Mouse (Mus musculus): ENCODE data around the gene S100g. TPM values are rescaled to one million over a fixed set of nuclear protein-coding genes. Genes with fewer than 3 reads are reported as not detected.

S100g gene
- polyA plus RNA-seq (2015; fragmentation: Nextera tagmentation; extraction: Ambion mirVana), result 0.77 TPM in 1 of 2 replicates, not detected in the other

- Histone ChIP-seq H3K27me3 (peaks cover 18% of the 10 kb centered on the region; the same call in 1 of the 2 replicates), H3K4me3 (no peak within 1 kb of the TSS), H3K4me2 (no peak within 1 kb of the TSS), H3K27ac (replicated peaks) (no peak within 1 kb of the TSS), H3K9me3 (no peaks in the 10 kb centered on the region), H3K36me3 (no peaks in the 10 kb centered on the region), H3K9ac (no peak within 1 kb of the TSS), H3K4me1 (replicated peaks) (no peaks in the 10 kb centered on the region)
- no peak for ATAC-seq (ENCODE audit: low read depth)
- WGBS, result 26% methylated on average over 3 of the region's 3 CpGs
Measured at GRCm38 (mm10) chrX:162964383-162964782, at the start of gene S100g. S100g (minus strand) TSS chrX:162964599.

- Histone ChIP-seq H3K4me2 (no peak overlapping the region), H3K27ac (replicated peaks) (no peak overlapping the region), H3K9me3 (no peaks in the 10 kb centered on the region), H3K4me3 (no peak overlapping the region), H3K36me3 (0 out of 2 replicates have a peak, but pooled peaks cover 6% of the 10 kb centered on the region), H3K9ac (no peak overlapping the region), H3K27me3 (no peaks in the 10 kb centered on the region; the same call in 1 of the 2 replicates), H3K4me1 (replicated peaks) (no peaks in the 10 kb centered on the region)
- ATAC-seq (ENCODE audit: low read depth), result no peak
- WGBS, result 85% methylated on average over 3 of the region's 3 CpGs
Measured at GRCm38 (mm10) chrX:162992121-162992520, 27.7 kb upstream of the S100g start.

GRCm38 (mm10) chrX:162991396-162991795 lies 27.0 kb upstream of the S100g start:
- H3K27ac ChIP-seq (replicated peaks), result no peak overlapping the region
- no peak for ATAC-seq (ENCODE audit: low read depth)
- H3K36me3 ChIP-seq, result 0 out of 2 replicates have a peak, but pooled peaks cover 2% of the 10 kb centered on the region
- H3K27me3 ChIP-seq, result no peaks in the 10 kb centered on the region
- no peaks in the 10 kb centered on the region for H3K9me3 ChIP-seq
- H3K4me1 ChIP-seq (replicated peaks), result no peaks in the 10 kb centered on the region
- H3K4me2 ChIP-seq, result no peak overlapping the region
- H3K9ac ChIP-seq, result no peak overlapping the region
- WGBS, result 81% methylated on average over 4 of the region's 4 CpGs
- H3K4me3 ChIP-seq, result no peak overlapping the region

- no peaks in the 10 kb centered on the region for H3K4me1 ChIP-seq (replicated peaks)
- no peak for ATAC-seq (ENCODE audit: low read depth)
- no peaks in the 10 kb centered on the region for H3K27me3 ChIP-seq
- WGBS, result 90% methylated on average over 10 of the region's 10 CpGs
- H3K9ac ChIP-seq, result no peak overlapping the region
- no peak overlapping the region for H3K4me3 ChIP-seq
- no peak overlapping the region for H3K27ac ChIP-seq (replicated peaks)
- H3K36me3 ChIP-seq, result no peaks in the 10 kb centered on the region
- no peak overlapping the region for H3K4me2 ChIP-seq
- no peaks in the 10 kb centered on the region for H3K9me3 ChIP-seq
Measured at GRCm38 (mm10) chrX:162986876-162987495, 22.6 kb upstream of the S100g start.

- Histone ChIP-seq H3K4me1 (replicated peaks) (no peaks in the 10 kb centered on the region), H3K9me3 (no peaks in the 10 kb centered on the region), H3K4me3 (no peak overlapping the region), H3K27ac (replicated peaks) (no peak overlapping the region), H3K36me3 (no peaks in the 10 kb centered on the region), H3K9ac (no peak overlapping the region), H3K4me2 (no peak overlapping the region), H3K27me3 (peaks cover 4% of the 10 kb centered on the region; the same call in 1 of the 2 replicates)
- ATAC-seq (ENCODE audit: low read depth), result no peak
- WGBS, result 81% methylated on average over 3 of the region's 3 CpGs
Measured at GRCm38 (mm10) chrX:162976194-162976593, 11.8 kb upstream of the S100g start.

- H3K27ac ChIP-seq (replicated peaks), result no peak overlapping the region
- no peak for ATAC-seq (ENCODE audit: low read depth)
- H3K4me2 ChIP-seq, result no peak overlapping the region
- no peaks in the 10 kb centered on the region for H3K4me1 ChIP-seq (replicated peaks)
- H3K27me3 ChIP-seq, result peaks cover 14% of the 10 kb centered on the region; the same call in 1 of the 2 replicates
- no peak overlapping the region for H3K9ac ChIP-seq
- no peaks in the 10 kb centered on the region for H3K36me3 ChIP-seq
- no peak overlapping the region for H3K4me3 ChIP-seq
- 73% methylated on average over 8 of the region's 8 CpGs for WGBS
- H3K9me3 ChIP-seq, result no peaks in the 10 kb centered on the region
Measured at GRCm38 (mm10) chrX:162967456-162967855, 3.1 kb upstream of the S100g start.

- Histone ChIP-seq H3K9me3 (no peaks in the 10 kb centered on the region), H3K27ac (replicated peaks) (no peak overlapping the region), H3K36me3 (no peaks in the 10 kb centered on the region), H3K9ac (no peak overlapping the region), H3K4me2 (no peak overlapping the region), H3K4me1 (replicated peaks) (no peaks in the 10 kb centered on the region), H3K27me3 (peaks cover 18% of the 10 kb centered on the region; the same call in 1 of the 2 replicates), H3K4me3 (no peak overlapping the region)
- ATAC-seq (ENCODE audit: low read depth), result no peak
- 43% methylated on average over 4 of the region's 4 CpGs for WGBS
Measured at GRCm38 (mm10) chrX:162963840-162964239, 559 bp downstream of the S100g start.

GRCm38 (mm10) chrX:162957921-162958320 lies 6.5 kb downstream of the S100g start:
- H3K36me3 ChIP-seq, result no peaks in the 10 kb centered on the region

GRCm38 (mm10) chrX:162949811-162950439 lies 14.5 kb downstream of the S100g start:
- no peaks in the 10 kb centered on the region for H3K4me1 ChIP-seq (replicated peaks)
- no peaks in the 10 kb centered on the region for H3K9me3 ChIP-seq
- H3K27me3 ChIP-seq, result no peaks in the 10 kb centered on the region
- H3K9ac ChIP-seq, result no peak overlapping the region
- no peak overlapping the region for H3K4me3 ChIP-seq
- WGBS, result 46% methylated on average over 3 of the region's 3 CpGs
- H3K27ac ChIP-seq (replicated peaks), result no peak overlapping the region
- no peak overlapping the region for H3K4me2 ChIP-seq
- no peaks in the 10 kb centered on the region for H3K36me3 ChIP-seq
- peak; percentile 61; the same call in 1 of the 2 replicates for ATAC-seq (ENCODE audit: low read depth)

More at GRCm38 (mm10) chrX:162957921-162958320, 6.5 kb downstream of the S100g start:
- Histone ChIP-seq H3K4me2 (no peak overlapping the region), H3K9ac (no peak overlapping the region), H3K27ac (replicated peaks) (no peak overlapping the region), H3K4me1 (replicated peaks) (no peaks in the 10 kb centered on the region), H3K27me3 (0 out of 2 replicates have a peak, but pooled peaks cover 4% of the 10 kb centered on the region), H3K4me3 (no peak overlapping the region), H3K9me3 (no peaks in the 10 kb centered on the region)
- WGBS, result 60% methylated on average over 3 of the region's 3 CpGs
- no peak for ATAC-seq (ENCODE audit: low read depth)

- H3K4me2 ChIP-seq, result no peak overlapping the region
- H3K27ac ChIP-seq (replicated peaks), result no peak overlapping the region
- no peak overlapping the region for H3K9ac ChIP-seq
- 0 out of 2 replicates have a peak, but pooled peaks cover 5% of the 10 kb centered on the region for H3K27me3 ChIP-seq
- no peaks in the 10 kb centered on the region for H3K36me3 ChIP-seq
- H3K4me1 ChIP-seq (replicated peaks), result no peaks in the 10 kb centered on the region
- no peak for ATAC-seq (ENCODE audit: low read depth)
- H3K4me3 ChIP-seq, result no peak overlapping the region
- H3K9me3 ChIP-seq, result no peaks in the 10 kb centered on the region
- WGBS, result 78% methylated on average over 1 of the region's 1 CpGs
Measured at GRCm38 (mm10) chrX:162942027-162942426, 22.4 kb downstream of the S100g start.

GRCm38 (mm10) chrX:162931467-162931866 lies 32.9 kb downstream of the S100g start:
- H3K27ac ChIP-seq (replicated peaks), result no peak overlapping the region
- no peak overlapping the region for H3K9ac ChIP-seq
- no peak overlapping the region for H3K4me3 ChIP-seq
- H3K4me2 ChIP-seq, result no peak overlapping the region
- H3K9me3 ChIP-seq, result no peaks in the 10 kb centered on the region
- no peaks in the 10 kb centered on the region for H3K4me1 ChIP-seq (replicated peaks)
- no peaks in the 10 kb centered on the region for H3K27me3 ChIP-seq
- peaks cover 37% of the 10 kb centered on the region for H3K36me3 ChIP-seq
- WGBS, result 96% methylated on average over 2 of the region's 2 CpGs
- no peak for ATAC-seq (ENCODE audit: low read depth)

GRCm38 (mm10) chrX:162921487-162922125 lies 42.8 kb downstream of the S100g start:
- H3K27me3 ChIP-seq, result no peaks in the 10 kb centered on the region; the same call in none of the 2 replicates
- 91% methylated on average over 8 of the region's 8 CpGs for WGBS
- H3K4me3 ChIP-seq, result no peak overlapping the region
- H3K4me2 ChIP-seq, result no peak overlapping the region
- no peak overlapping the region for H3K9ac ChIP-seq
- H3K27ac ChIP-seq (replicated peaks), result no peak overlapping the region
- H3K9me3 ChIP-seq, result no peaks in the 10 kb centered on the region
- H3K4me1 ChIP-seq (replicated peaks), result no peaks in the 10 kb centered on the region
- H3K36me3 ChIP-seq, result peaks cover 15% of the 10 kb centered on the region; the same call in 1 of the 2 replicates
- no peak for ATAC-seq (ENCODE audit: low read depth)

All from neural tube, embryonic 13.5 days (tissue).